8 mouse cellular contexts compared by ENCODE assay signal in genomic region chr6:108784056-108784455, GRCm38 (mm10). TPM values are rescaled to one million over a fixed set of nuclear protein-coding genes. Genes with fewer than 3 reads are reported as not detected.
A peak's percentile ranks its signal among the peaks of the same experiment; 100 is the strongest.
DNase-seq lines count a peak whose midpoint lies in the region; ATAC-seq lines count a peak whose summit lies in the region.

No protein-coding gene starts in this region.

- peak overlapping the region; percentile 100 for H3K4me3 ChIP-seq in heart, embryonic 16.5 days (ENCODE audit: low read length)
- peak overlapping the region; percentile 98 for H3K4me3 ChIP-seq in forebrain, embryonic 11.5 days (ENCODE audit: low read depth, low read length)
- H3K4me3 ChIP-seq in liver, embryonic 12.5 days, result peak overlapping the region; percentile 92
- peak overlapping the region; percentile 99 for H3K4me3 ChIP-seq in neural tube, embryonic 13.5 days

- 21% methylated on average over 11 of the region's 11 CpGs for WGBS in heart, embryonic 16.5 days
- WGBS in forebrain, embryonic 11.5 days, result 46% methylated on average over 11 of the region's 11 CpGs
- 26% methylated on average over 11 of the region's 11 CpGs for WGBS in liver, embryonic 12.5 days (ENCODE audit: insufficient replicate concordance)
- 29% methylated on average over 11 of the region's 11 CpGs for WGBS in neural tube, embryonic 13.5 days

- H3K36me3 ChIP-seq in heart, embryonic 16.5 days (ENCODE audit: control insufficient read depth, insufficient read depth), result no peaks in the 10 kb centered on the region
- H3K36me3 ChIP-seq in forebrain, embryonic 11.5 days (ENCODE audit: control insufficient read depth, insufficient read depth, low read length), result no peaks in the 10 kb centered on the region
- 0 out of 2 replicates have a peak, but pooled peaks cover 2% of the 10 kb centered on the region for H3K36me3 ChIP-seq in liver, embryonic 12.5 days
- no peaks in the 10 kb centered on the region for H3K36me3 ChIP-seq in neural tube, embryonic 13.5 days

- H3K9ac ChIP-seq in heart, embryonic 16.5 days (ENCODE audit: low read length), result peak overlapping the region; percentile 99
- peak overlapping the region; percentile 89 for H3K9ac ChIP-seq in forebrain, embryonic 11.5 days (ENCODE audit: low read length)
- peak overlapping the region; percentile 85 for H3K9ac ChIP-seq in liver, embryonic 12.5 days
- peak overlapping the region; percentile 99 for H3K9ac ChIP-seq in neural tube, embryonic 13.5 days

- ATAC-seq in heart, embryonic 16.5 days (replicated peaks; ENCODE audit: extremely low read depth, insufficient read depth, low FRiP score), result no peak
- no peak for ATAC-seq in forebrain, embryonic 11.5 days (replicated peaks; ENCODE audit: low FRiP score)
- no peak for ATAC-seq in liver, embryonic 12.5 days
- ATAC-seq in neural tube, embryonic 13.5 days (ENCODE audit: low read depth), result no peak

- no peaks in the 10 kb centered on the region for H3K27me3 ChIP-seq in heart, embryonic 16.5 days (ENCODE audit: control insufficient read depth, insufficient read depth, low read length)
- no peaks in the 10 kb centered on the region for H3K27me3 ChIP-seq in forebrain, embryonic 11.5 days (ENCODE audit: control insufficient read depth, insufficient read depth, low read length)
- no peaks in the 10 kb centered on the region for H3K27me3 ChIP-seq in liver, embryonic 12.5 days (replicated peaks)
- no peaks in the 10 kb centered on the region for H3K27me3 ChIP-seq in neural tube, embryonic 13.5 days

- peaks cover 20% of the 10 kb centered on the region for H3K4me1 ChIP-seq in heart, embryonic 16.5 days (ENCODE audit: control insufficient read depth, insufficient read depth, low read length)
- peaks cover 5% of the 10 kb centered on the region; the same call in 1 of the 2 replicates for H3K4me1 ChIP-seq in forebrain, embryonic 11.5 days (replicated peaks; ENCODE audit: control insufficient read depth, insufficient read depth, low read length)
- H3K4me1 ChIP-seq in liver, embryonic 12.5 days, result peaks cover 33% of the 10 kb centered on the region
- peaks cover 21% of the 10 kb centered on the region for H3K4me1 ChIP-seq in neural tube, embryonic 13.5 days (replicated peaks)

- no peak for DNase-seq in heart, adult 11 months
- peak; percentile 16 for DNase-seq in MN1 (ENCODE audit: low spot score)
- DNase-seq in forebrain, embryonic 11.5 days (ENCODE audit: low spot score), result no peak
- DNase-seq in ovary, postnatal 14 days (ENCODE audit: low spot score), result no peak
- DNase-seq in right cerebral cortex, postnatal 25 days, result no peak

- peak overlapping the region; percentile 91 for H3K27ac ChIP-seq in heart, embryonic 16.5 days (ENCODE audit: low read length)
- no peak overlapping the region for H3K27ac ChIP-seq in forebrain, embryonic 11.5 days (ENCODE audit: low read depth, low read length)
- peak overlapping the region; percentile 84; the same call in 1 of the 2 replicates for H3K27ac ChIP-seq in liver, embryonic 12.5 days
- H3K27ac ChIP-seq in neural tube, embryonic 13.5 days (replicated peaks), result peak overlapping the region; percentile 89; the same call in 1 of the 2 replicates

- H3K4me2 ChIP-seq in heart, embryonic 16.5 days (ENCODE audit: low read depth, low read length), result peak overlapping the region; percentile 91
- peak overlapping the region; percentile 76 for H3K4me2 ChIP-seq in forebrain, embryonic 11.5 days (ENCODE audit: low read depth, low read length, severe bottlenecking)
- peak overlapping the region; percentile 77 for H3K4me2 ChIP-seq in liver, embryonic 12.5 days
- peak overlapping the region; percentile 87 for H3K4me2 ChIP-seq in neural tube, embryonic 13.5 days

- no peaks in the 10 kb centered on the region for H3K9me3 ChIP-seq in heart, embryonic 16.5 days (replicated peaks; ENCODE audit: control insufficient read depth, low read length)
- H3K9me3 ChIP-seq in forebrain, embryonic 11.5 days (ENCODE audit: control insufficient read depth, low read length), result no peaks in the 10 kb centered on the region
- no peaks in the 10 kb centered on the region for H3K9me3 ChIP-seq in liver, embryonic 12.5 days (replicated peaks)
- no peaks in the 10 kb centered on the region for H3K9me3 ChIP-seq in neural tube, embryonic 13.5 days

RNA-seq across cellular contexts. Expression of gene Arl8b, which starts 1.2 kb away (rescaled TPM):
- polyA plus RNA-seq in heart, embryonic 16.5 days (2015; fragmentation: Nextera tagmentation; extraction: Ambion mirVana), result 65.3 and 72.5 TPM in 2 replicates
- polyA plus RNA-seq in forebrain, embryonic 11.5 days (2014; fragmentation: Nextera tagmentation; extraction: Ambion mirVana), result 78.4 and 79.5 TPM in 2 replicates
- polyA plus RNA-seq in liver, embryonic 12.5 days (2016; fragmentation: Nextera tagmentation; extraction: Ambion mirVana), result 48.1 and 49.1 TPM in 2 replicates
- polyA plus RNA-seq in neural tube, embryonic 13.5 days (2015; fragmentation: Nextera tagmentation; extraction: Ambion mirVana), result 104 and 119 TPM in 2 replicates

RNA-seq across cellular contexts. Expression of gene Edem1, which starts 44.4 kb away (rescaled TPM):
- polyA plus RNA-seq in heart, embryonic 16.5 days (2015; fragmentation: Nextera tagmentation; extraction: Ambion mirVana), result 15.8 and 24.9 TPM in 2 replicates
- 23.0 and 32.5 TPM in 2 replicates for polyA plus RNA-seq in forebrain, embryonic 11.5 days (2014; fragmentation: Nextera tagmentation; extraction: Ambion mirVana)
- 30.8 TPM in 2 replicates for polyA plus RNA-seq in liver, embryonic 12.5 days (2016; fragmentation: Nextera tagmentation; extraction: Ambion mirVana)
- polyA plus RNA-seq in neural tube, embryonic 13.5 days (2015; fragmentation: Nextera tagmentation; extraction: Ambion mirVana), result 7.3 and 8.1 TPM in 2 replicates
